Mouse (Mus musculus): ENCODE measurements around the gene Slit3.

- TF ChIP-seq CTCF (IDR thresholded peaks at IDR 0.05; ENCODE audit: low read depth, low read length) (no peak), POLR2A (IDR thresholded peaks at IDR 0.05; ENCODE audit: extremely low read depth, insufficient read depth, low read length) (no peak)
These were observed 282.5 kb downstream of the Slit3 start for GRCm38 (mm10) chr11:35403516-35403915.
